Mouse (Mus musculus) splenic B cell, adult 2 months (primary cell): ENCODE measurements around the gene 4921517D22Rik.

ENCODE experiments used
- DNase-seq: peaks from one replicate; pipeline ENCODE4 v3.0.0-alpha.2; 2011; ENCODE audit warnings: low read depth, low spot score
- H3K27me3 ChIP-seq: 2 replicates; pipeline ENCODE4 v1.6.1; 2012; ENCODE audit warnings: mild to moderate bottlenecking, low read length, moderate library complexity, mixed read lengths; ENCODE audit not compliant: control insufficient read depth, poor library complexity, insufficient read depth, severe bottlenecking
- H3K36me3 ChIP-seq: 2 replicates; pipeline ENCODE4 v1.6.1; 2012; ENCODE audit warnings: mild to moderate bottlenecking, low read length, moderate library complexity, mixed read lengths; ENCODE audit not compliant: control insufficient read depth, poor library complexity, insufficient read depth, severe bottlenecking

Gene 4921517D22Rik

GRCm38 (mm10) chr13:59676316-59677229 is 17.3 kb downstream of the 4921517D22Rik start:
- no peaks in the 10 kb centered on the region for H3K27me3 ChIP-seq
- no peaks in the 10 kb centered on the region for H3K36me3 ChIP-seq
- DNase-seq = peak; percentile 43

- Histone ChIP-seq H3K27me3 (no peaks in the 10 kb centered on the region), H3K36me3 (no peaks in the 10 kb centered on the region)
- peak; percentile 48 for DNase-seq
These were observed 18.5 kb downstream of the 4921517D22Rik start, which contains the start of gene Golm1 for GRCm38 (mm10) chr13:59675151-59676011. TSS of gene Golm1 (minus strand) at chr13:59675811.

DNA sequence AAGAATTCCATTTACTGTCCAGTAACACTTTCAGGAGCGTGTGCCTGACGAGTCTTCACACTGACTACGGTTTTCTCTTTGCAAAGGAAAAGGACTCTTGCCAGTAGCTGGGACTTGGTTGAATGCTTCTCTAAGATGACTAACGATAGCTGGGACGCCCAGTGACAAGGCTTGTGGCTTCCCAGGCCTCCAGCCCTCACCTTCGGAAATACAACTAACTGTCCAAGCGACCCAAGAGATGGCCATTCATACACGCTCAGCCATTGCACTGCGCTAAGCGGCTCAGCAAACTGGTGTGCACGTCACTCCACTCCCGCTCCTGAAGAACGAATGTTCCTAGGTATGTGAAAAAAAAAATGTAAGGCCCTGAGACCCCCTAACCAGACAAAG is 19.2 kb downstream of the 4921517D22Rik start:
- Histone ChIP-seq H3K36me3 (no peaks in the 10 kb centered on the region), H3K27me3 (no peaks in the 10 kb centered on the region)
- DNase-seq = no peak

GRCm38 (mm10) chr13:59674215-59674614 is 19.7 kb downstream of the 4921517D22Rik start:
- no peak for DNase-seq
- no peaks in the 10 kb centered on the region for H3K27me3 ChIP-seq
- H3K36me3 ChIP-seq = no peaks in the 10 kb centered on the region

DNA sequence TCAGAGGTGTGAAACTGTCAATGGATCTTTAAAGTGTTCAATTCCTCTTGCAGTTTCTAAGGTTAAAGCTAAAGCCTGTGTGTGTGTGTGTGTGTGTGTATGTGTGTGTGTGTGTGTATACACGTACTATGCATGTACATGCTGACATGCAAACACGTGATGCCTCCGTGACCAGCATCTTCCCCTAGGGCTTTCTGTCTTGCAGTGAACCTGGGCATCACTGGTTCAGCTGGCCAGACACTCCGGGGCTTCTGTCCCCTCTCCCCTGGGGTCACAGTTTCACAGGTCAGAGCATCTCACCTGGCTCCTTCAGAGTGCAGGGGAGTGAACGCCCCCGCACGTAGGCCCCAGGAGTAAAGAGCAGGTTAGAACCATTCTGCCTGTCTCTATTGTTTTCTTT is 20.3 kb downstream of the 4921517D22Rik start:
- Histone ChIP-seq H3K36me3 (no peaks in the 10 kb centered on the region), H3K27me3 (no peaks in the 10 kb centered on the region)
- no peak for DNase-seq

DNA sequence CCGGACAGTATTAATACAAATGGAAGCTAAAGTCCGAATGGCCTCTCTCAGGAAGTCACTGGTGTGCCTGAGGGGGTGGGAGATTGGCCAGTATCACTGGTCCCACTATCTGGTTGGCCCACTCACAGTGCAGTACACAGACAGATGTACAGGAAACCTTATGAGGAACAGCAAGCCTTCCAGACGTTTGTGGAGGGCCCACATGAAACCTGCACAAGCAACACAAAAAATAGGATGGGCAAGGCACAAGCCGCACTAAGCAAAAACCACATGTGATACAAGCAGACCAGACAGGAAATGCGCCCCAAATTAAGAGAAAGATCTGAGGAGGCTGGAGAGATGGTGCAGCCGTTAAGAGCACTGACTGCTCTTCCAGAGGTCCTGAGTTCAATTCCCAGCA is 21.7 kb downstream of the 4921517D22Rik start:
- DNase-seq = no peak
- Histone ChIP-seq H3K27me3 (no peaks in the 10 kb centered on the region), H3K36me3 (no peaks in the 10 kb centered on the region)

- Histone ChIP-seq H3K27me3 (no peaks in the 10 kb centered on the region), H3K36me3 (no peaks in the 10 kb centered on the region)
- no peak for DNase-seq
These were observed 22.4 kb downstream of the 4921517D22Rik start for GRCm38 (mm10) chr13:59671521-59671920.

DNA sequence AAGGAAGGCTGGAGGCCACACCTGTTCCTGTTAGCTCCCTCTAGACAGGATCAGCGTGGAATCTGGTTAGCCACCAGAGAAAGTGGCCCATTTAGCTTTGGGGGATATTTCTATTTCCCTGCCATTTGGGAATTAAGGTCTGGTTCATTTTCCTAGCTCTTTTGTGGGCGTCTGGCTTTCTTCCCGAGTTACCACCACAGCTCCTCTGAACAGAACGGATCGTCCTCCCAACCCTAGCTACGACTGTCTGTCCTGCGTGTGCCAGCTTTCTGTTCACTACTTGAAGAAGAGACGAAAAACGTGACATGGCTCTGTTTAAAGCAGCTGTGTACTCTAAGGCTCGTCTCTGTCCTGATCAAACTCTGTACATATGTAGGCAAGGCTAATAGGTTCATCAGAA is 24.0 kb downstream of the 4921517D22Rik start:
- no peaks in the 10 kb centered on the region for H3K36me3 ChIP-seq
- H3K27me3 ChIP-seq = no peaks in the 10 kb centered on the region
- no peak for DNase-seq

GRCm38 (mm10) chr13:59668501-59669093 is 25.3 kb downstream of the 4921517D22Rik start:
- Histone ChIP-seq H3K27me3 (no peaks in the 10 kb centered on the region), H3K36me3 (no peaks in the 10 kb centered on the region)
- peak; percentile 45 for DNase-seq

DNA sequence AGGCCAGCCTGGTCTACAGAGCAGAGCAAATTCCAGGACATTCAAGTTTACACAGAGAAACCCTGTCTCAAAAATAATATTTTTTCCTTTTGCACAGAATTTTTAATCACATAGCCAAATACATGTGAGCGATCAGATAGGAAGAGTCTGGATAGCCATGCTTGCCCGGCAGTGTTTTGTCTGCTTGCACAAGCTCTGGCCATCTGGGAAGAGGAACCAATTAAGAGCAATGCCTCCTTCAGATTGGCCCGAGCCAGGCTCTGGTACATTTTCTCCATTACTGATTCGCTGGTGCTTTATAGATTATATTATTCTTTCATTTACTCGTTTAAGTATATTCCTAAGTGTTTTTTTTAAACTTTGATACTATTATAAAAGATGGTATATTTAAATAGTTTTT is 26.1 kb downstream of the 4921517D22Rik start:
- DNase-seq = no peak
- H3K36me3 ChIP-seq = no peaks in the 10 kb centered on the region; the same call in 1 of the 2 replicates

DNA sequence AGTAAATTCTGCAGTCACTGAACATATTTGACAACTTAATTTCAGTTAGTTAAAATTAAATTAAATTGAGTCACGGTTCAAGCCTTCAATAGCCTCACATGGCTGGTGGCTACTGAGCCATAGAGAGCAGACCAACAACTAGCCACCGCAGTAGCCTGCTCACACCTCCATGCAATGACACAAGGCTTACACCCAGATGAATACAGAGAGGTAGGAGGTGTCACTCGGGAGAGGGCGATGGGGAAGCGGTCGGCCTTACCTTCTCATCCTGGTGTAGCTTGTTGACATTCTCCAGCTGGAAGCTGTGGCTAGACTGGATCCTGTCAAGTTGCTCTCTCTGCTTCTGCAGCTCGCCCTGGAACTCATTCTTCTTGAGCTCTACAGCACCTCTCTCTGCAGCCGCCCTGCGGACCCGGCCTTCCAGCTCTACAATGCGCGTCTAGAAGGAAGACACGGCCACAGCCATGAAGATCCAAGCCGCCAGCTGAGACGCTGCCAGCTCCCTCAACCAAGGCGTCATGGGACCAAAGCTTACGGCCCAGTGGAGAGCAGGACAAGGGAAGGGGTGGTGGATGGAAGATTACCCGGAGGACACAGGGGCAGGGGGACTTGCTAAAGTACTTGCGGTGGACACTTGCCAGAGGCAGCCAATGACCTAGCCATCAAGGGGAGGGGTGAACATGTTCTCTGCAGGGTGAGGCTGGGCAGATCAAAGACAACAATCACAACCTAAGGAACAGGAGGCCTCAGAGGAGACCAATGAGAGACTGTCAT is 29.8 kb downstream of the 4921517D22Rik start:
- no peaks in the 10 kb centered on the region for H3K27me3 ChIP-seq
- no peaks in the 10 kb centered on the region; the same call in 1 of the 2 replicates for H3K36me3 ChIP-seq
- no peak for DNase-seq

More for the DNA sequence above, 26.1 kb downstream of the 4921517D22Rik start:
- no peaks in the 10 kb centered on the region for H3K27me3 ChIP-seq

GRCm38 (mm10) chr13:59661966-59662365 is 31.9 kb downstream of the 4921517D22Rik start:
- Histone ChIP-seq H3K36me3 (no peaks in the 10 kb centered on the region; the same call in 1 of the 2 replicates), H3K27me3 (no peaks in the 10 kb centered on the region)
- DNase-seq = no peak

GRCm38 (mm10) chr13:59661387-59661786 is 32.5 kb downstream of the 4921517D22Rik start:
- DNase-seq = no peak
- Histone ChIP-seq H3K36me3 (no peaks in the 10 kb centered on the region; the same call in 1 of the 2 replicates), H3K27me3 (no peaks in the 10 kb centered on the region)

- DNase-seq = no peak
- no peaks in the 10 kb centered on the region; the same call in 1 of the 2 replicates for H3K36me3 ChIP-seq
These were observed 33.5 kb downstream of the 4921517D22Rik start for GRCm38 (mm10) chr13:59660371-59660770.

More at GRCm38 (mm10) chr13:59660371-59660770, 33.5 kb downstream of the 4921517D22Rik start:
- H3K27me3 ChIP-seq = no peaks in the 10 kb centered on the region
